Mouse (Mus musculus): ENCODE measurements around the gene Asns. TPM values are rescaled to one million over a fixed set of nuclear protein-coding genes. Genes with fewer than 3 reads are reported as not detected.

Asns gene
- polyA plus RNA-seq, 1 experiment from 2014 or later = 428 TPM

Other genes starting within 250 kb of the Asns start
- gene Tac1, start 138.4 kb downstream of the Asns start, polyA plus RNA-seq (2016; fragmentation: Nextera tagmentation; extraction: Ambion mirVana) = 0.12 TPM in 1 of 2 replicates, not detected in the other
- 5.9 and 6.3 TPM in 2 replicates for gene C1galt1, start 151.6 kb upstream of the Asns start, polyA plus RNA-seq (2016; fragmentation: Nextera tagmentation; extraction: Ambion mirVana)

All from liver, embryonic 12.5 days (tissue).